Mouse (Mus musculus) fibroblast of lung, adult 2 months (primary cell): ENCODE data around the gene Fez2.

Experiments used
- DNase-seq: peaks from one replicate; pipeline ENCODE4 v3.0.0-alpha.2; 2011; ENCODE audit warnings: low read depth

The Fez2 gene

DNA sequence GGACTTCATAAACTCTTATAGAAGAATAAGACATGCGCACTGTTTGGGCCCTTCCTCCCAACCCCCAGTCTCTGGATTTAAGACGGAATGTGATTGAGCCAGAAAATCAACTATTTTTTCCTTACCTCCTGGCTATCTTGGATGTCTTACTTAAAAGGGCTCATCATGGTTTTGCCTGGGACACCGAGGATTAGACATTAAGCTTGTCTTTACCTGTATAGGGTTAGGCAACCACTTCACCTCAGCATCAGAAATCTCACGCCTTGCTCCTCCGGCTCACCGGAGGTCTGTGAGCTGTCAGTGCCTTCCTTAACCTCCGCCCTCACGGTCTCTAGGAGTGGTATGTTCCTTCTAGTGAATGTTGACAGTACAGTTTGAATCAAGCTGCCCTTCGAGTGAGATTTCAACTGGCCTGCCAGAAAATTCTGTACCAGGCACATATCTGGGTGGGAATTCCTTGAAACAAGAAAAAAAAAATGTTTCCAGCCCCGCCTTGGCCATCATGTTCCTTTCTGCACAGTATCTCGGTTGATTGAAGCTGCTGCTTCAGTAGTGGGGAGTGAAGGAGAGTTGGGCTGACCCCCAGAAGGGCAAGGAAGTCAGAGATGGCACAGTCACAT is 96.6 kb downstream of the Fez2 start:
- DNase-seq: no peak
